Mouse (Mus musculus) urinary bladder, postnatal 36 days (tissue): ENCODE data around the gene Lrig1.

Experiments
- DNase-seq, 2 experiments: peaks; one replicate each; pipeline ENCODE4 v3.0.0; 2022; ENCODE audit warnings: low spot score in 2 of 2, mixed read lengths in 1 of 2

The Lrig1 gene

DNA sequence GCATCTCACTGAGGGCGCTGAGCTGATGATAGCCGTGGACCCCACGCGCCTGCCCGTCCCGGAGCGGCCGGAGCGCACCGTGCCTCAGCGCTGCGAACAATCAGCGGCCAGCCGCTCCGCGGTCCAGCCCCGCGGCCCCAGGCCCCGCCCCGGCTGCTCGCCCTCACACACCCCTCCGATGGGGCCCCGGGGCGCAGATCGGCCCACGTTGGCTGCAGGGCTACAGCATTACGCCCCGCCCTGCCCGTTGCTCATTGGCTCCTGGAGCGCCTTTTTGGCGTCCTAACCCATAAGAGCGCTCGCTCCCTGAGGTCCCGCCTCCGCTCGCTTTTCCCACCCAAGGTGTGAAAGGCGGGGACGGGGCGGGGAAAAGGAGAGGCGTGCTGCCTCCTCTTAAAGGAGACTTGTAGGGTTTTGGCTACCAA is at the start of gene Lrig1:
Gene Lrig1, minus strand, starts transcription at position 92 of the 425 bp plus-strand sequence.
- DNase-seq, result peak; percentile 97 to 98

DNA sequence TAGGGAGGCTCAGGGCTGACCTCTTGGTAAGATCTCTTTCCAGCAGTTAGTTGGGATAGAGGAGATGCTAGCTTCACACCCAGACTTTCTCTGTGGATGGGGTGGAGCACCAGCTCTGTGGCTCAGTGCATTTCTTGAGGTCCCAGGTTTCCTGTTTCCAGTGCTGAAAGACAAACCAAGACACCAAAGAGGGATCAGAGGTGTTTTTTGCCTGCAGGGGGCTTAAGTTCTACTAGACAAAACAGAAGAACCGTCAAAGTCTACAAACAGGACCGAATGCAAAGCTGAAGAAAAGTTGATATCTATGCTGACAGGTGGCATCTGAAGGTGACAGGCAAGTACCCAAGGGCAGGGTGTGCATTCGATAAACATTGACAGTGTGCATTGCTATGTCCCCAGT is 49.7 kb upstream of the Lrig1 start:
- no peak for DNase-seq

DNA sequence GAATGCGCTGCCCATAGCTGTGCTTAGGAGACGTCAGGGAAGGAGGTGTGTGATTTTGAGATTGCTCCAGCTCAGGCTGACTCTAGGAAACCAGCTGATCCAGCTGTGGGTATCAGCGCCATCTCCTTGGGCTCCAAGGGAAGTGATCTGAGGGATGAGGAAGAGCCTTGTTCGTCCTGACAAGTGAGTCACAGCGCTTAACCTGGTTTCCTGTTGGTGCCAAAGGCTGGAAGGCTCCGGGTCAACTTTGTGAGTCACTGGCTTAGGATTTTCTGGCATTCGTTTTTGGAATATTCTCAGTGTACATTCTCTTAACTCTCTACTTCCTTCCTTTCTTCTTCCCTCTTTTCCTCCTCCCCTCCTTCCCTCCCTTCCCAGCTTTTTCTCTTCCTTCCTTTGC is 48.4 kb upstream of the Lrig1 start:
- DNase-seq, result no peak

DNA sequence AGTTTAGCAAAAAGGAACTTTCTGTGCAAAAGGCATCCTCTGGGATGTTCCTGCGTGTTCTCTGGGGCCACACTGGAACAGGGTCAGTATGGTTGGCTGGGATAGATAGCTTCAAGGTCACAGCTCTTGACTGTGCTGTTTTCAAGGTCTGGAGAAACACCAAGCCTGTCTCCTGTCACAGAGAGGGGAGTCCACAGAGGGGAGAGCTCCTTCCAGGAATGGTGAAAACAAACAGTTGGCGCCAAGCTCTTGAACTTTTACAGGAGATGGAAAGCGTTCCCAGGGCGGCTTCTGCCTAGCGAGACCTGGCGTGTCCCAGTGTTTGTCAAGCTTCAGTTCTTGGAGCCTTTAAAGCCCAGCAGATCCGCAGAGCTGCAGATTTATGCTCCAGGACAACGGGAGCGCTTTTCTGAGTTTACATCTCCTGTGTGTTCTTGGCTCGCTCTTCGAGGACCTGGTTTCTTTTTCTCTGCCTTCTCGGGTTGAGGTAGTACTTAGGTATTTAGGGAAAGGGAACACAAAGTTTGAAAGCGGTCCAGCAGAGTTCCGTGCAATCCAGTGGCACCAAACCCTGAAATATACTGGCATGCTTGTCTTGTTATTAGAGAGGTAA is 40.3 kb upstream of the Lrig1 start:
- no peak for DNase-seq

GRCm38 (mm10) chr6:94738647-94739046 is 38.7 kb upstream of the Lrig1 start:
- DNase-seq, result no peak

DNA sequence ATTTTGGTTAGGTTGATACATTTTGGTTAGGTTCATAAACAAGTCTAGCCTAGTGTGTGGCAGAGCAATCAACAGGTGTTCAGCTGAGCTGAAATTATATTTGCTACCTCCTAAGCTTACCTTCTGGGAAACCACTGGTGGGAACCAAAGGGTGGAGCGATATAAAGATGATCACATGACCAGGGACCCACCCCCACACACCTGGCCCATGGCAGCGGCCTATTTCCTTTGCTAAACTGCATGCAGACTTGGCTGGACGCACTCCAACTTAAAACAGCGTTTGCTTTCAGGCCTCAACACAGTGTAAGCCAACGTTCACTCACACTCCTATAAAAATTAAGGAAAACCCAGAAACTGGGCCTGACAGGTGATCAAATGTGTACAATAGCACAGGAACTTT is 33.9 kb upstream of the Lrig1 start:
- no peak for DNase-seq

- peak in 1 of 2 experiments; percentile 5 for DNase-seq
These were observed 29.9 kb upstream of the Lrig1 start for GRCm38 (mm10) chr6:94729847-94730246.

- no peak for DNase-seq
These were observed 29.2 kb upstream of the Lrig1 start for GRCm38 (mm10) chr6:94729132-94729531.

DNA sequence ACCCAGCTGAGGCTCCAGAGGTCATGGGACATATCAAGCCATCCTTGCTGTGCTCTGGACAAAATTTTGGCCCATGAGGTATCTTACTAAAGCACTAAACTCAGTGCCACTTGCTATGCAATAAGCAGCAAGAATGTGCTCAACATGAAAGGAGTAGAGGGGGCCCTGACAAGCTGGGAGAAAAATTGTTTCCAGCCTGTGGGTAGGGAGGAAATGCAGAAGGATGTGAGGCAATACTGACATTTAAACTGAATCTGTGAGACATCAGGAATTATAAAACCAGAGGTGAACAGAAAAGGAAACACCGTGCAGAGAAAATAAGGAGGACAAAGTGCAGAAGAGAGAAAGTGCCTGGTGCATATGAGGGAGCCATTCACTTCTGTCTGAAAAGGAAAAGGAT is 24.7 kb upstream of the Lrig1 start:
- DNase-seq, result no peak

DNA sequence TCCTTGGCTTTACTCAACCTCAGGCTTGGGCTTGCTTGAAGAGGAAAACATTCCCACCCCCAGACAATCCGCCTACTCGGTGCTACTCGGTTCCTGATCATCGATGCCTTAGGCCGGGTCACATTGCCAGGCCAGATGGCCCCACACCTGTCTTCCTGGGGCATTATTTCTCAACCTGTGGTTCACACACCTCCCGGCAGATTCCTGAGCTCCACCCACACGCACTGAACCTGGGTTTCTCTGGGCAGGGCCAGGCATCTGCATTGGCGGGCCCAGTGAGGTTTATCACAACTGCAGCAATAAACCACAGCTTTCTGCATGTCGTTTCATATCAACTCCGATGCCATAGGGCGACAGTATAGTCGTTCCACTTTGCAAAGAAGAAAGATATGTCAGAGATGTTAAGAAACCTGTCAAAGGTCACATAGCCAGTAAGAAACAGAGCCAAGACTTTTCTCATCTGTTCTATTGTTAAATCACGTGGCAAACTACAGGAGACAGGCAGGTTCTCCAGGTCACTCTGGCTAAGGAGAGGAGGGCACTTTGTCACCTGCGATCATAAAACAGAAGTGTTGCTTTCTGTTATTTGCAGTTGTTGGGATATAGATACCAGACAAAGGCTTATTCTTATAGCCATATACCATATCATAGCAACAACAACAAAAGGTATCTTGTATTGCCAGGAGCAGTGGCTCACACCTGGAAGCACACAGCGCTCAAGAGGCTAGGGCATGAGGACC is 18.8 kb upstream of the Lrig1 start:
- DNase-seq, result no peak

DNA sequence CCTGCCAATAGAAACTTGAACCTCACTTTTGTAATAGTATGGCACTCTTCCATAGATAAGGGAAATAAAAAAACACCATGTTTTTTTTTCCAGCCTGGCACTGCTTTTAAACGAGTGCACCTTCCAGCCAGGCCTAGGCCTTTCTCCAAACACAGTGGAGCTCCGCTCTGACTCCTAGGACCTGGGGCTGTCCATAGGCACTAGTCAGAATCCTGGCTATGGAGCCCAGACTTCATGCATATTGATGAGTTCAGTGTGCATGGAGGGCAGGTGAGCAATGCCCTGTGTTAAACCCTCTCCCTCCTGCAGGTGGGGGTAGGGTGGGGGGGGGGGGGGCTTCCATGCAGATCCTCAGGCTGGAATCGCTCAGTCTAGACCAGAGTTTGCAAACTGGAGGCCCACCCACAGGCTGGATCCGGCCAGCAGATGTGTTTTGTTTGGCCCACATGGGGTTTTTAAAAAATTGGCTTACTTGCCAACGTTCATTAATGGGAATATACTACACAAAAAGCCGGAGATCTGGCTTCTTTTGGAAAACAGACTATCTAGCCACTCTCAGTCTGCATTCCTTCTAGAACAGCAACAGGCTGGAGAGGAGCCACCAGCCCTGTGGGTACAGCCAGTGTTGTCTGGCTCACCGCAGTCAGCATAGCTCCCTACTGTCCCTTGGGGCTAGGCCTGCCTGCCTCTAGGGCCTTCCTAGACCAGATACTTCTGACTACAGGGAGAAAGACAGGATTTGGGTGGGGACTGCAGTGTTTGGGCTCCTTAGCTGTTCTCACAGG is 17.9 kb upstream of the Lrig1 start:
- peak in 1 of 2 experiments; percentile 42 for DNase-seq

DNA sequence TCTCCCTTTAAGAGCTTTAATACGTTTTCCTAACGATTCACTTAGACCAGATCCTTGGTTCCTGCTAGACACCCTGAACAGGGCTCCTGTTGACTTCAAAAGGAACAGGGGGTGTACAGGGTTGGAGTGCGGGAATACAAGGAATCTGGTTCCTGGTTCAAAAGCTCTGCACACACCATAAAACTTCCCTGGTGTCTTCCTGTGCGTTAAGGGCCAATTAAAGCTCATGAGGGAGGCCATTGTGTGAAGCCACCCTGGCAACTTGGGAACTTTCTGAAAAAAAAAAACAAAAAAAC is 15.6 kb upstream of the Lrig1 start:
- DNase-seq, result no peak

DNA sequence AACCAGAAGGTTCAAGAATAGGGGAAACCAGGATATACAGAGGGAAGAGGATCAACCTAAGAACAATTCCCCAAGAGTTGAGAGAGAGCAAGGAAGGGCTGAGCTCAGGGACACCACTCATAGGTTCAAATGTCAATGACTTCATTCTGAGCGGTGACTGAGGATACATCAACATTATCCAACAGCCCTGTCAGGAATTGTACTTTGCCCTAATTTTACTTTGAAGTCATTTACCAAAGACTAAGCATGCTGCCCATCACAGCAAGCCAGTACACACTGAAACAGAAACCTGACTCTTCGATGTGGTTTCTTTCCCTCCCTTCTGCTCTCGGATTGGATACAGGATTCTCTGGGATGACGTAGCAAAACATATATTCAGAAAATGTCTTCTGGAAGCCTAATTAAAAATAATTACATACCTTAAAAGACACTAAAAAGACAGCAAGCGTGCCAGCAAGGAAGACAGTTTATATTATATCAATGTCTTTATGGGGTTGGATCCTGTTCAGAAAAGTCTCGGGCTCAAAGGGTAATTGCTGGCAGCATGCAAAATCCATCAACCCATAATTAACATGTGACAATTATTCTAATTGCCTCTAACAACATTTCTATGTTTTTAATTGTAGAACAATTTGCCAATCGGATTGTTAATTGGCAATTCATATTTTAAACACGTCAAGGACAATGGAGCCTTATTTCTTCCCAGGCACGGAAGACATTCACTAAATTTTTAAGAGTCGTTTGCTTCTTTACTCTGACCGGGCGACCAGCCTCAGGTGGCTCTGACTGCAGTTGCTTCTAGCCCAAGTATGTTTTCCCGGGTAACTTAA is 15.1 kb upstream of the Lrig1 start:
- DNase-seq, result no peak

DNA sequence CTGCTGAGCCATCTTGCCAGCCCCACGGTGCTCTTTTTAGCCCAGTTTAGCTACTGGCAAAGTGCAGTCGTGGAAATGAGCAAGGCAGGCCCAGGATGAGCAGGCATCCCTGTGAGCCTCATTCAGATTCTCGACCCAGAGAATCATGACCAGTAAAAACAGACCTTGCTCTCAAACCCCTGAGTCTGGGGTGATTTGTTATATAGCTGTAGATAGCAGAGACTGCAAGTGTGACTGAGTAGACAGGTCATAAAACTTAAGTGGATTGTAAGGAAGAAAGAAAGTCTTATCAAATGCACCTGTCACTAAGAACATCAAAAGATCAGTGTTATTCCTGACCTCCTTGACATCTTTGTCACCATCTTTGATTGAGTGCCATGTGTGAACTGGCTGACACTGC is 9.9 kb upstream of the Lrig1 start:
- DNase-seq, result no peak

DNA sequence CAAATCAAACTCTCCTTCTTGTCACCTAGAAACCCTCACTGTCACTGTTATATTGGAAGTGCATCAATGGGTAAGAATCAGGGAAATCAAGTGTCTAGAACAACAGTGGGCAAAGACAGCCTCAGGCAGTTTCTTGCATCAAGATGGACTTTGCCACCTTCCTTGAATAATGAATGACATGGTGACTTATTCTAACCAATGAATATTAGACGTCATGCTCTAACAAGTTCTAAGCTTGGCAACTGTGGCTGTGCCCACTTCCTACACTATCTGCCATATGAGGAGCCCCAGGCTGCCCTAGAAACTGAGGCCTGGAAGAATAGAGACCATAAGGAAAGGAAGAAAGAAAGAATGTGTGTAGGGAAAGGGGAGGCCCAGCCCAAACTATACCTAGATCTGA is 9.2 kb upstream of the Lrig1 start:
- no peak for DNase-seq

- no peak for DNase-seq
These were observed 7.3 kb upstream of the Lrig1 start for GRCm38 (mm10) chr6:94707254-94707653.

DNA sequence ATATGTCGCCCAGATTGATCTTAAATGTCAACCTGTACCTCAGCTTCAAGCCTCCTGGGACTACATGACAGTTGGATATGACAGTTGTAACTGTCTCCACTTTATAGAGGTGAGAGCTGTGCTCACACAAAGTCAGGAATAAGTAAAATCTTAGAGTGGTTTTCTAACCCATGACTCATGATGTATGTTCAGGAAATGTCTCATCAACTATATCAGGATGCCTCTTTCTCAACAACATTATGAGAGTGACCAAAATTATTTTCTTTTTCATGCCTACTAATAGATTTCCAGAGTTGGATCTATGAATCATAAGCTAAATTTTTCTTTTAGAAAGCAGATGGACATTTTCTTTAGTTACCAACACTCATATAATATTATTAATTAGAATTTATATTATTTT is 6.0 kb upstream of the Lrig1 start:
- no peak for DNase-seq

- DNase-seq, result no peak
These were observed 3.0 kb upstream of the Lrig1 start for GRCm38 (mm10) chr6:94702993-94703392.

DNA sequence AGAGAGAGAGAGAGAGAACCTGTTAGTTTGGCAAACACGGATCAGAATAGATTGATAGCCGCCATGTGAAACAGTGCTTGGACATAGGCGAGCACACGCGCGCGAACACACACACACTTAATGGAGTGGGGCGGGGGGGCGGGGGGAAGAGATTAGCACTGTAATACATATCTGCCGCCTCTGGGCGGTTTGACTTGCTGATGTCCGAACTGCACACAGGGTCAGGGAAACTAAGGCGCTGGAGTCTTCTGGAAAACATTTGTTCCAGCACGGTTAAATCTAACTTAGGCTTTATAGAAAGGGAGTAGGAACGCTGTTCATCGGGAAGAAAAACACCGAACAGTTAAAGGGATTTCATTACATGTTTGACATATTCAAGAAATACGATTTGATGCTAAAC is 1.1 kb upstream of the Lrig1 start:
- DNase-seq, result no peak

- DNase-seq, result peak; percentile 37 to 66
These were observed 654 bp upstream of the Lrig1 start for GRCm38 (mm10) chr6:94700612-94701011.

- peak; percentile 13 to 18 for DNase-seq
These were observed 578 bp downstream of the Lrig1 start for GRCm38 (mm10) chr6:94699173-94699987.
